Mouse (Mus musculus) kidney, embryonic 16.5 days (tissue): ENCODE data around the gene Bcl11a. TPM values are rescaled to one million over a fixed set of nuclear protein-coding genes. Genes with fewer than 3 reads are reported as not detected.

Experiments
- ATAC-seq: fragments of 200-750 bp; cut with Nextera tagmentation; 2 replicates; pipeline ENCODE4 v1.8.0; 2017; ENCODE audit warnings: moderate TSS enrichment; ENCODE audit not compliant: low FRiP score, low TSS enrichment
- H3K27ac ChIP-seq: fragments of 300-500 bp; sonication (generic); 2 replicates; pipeline ENCODE4 v1.5.1; 2014; ENCODE audit warnings: low read length
- H3K27me3 ChIP-seq: fragments of 300-500 bp; sonication (generic); 2 replicates; pipeline ENCODE4 v1.6.1; 2014; ENCODE audit warnings: low read length, control low read depth, mixed read lengths; ENCODE audit not compliant: insufficient read depth
- H3K36me3 ChIP-seq: fragments of 300-500 bp; sonication (generic); 2 replicates; pipeline ENCODE4 v1.6.1; 2014; ENCODE audit warnings: low read length, control low read depth, mixed read lengths; ENCODE audit not compliant: insufficient read depth
- H3K4me1 ChIP-seq: fragments of 300-500 bp; sonication (generic); 2 replicates; pipeline ENCODE4 v1.6.1; 2014; ENCODE audit warnings: low read length, control low read depth, mixed read lengths; ENCODE audit not compliant: insufficient read depth
- H3K4me2 ChIP-seq: fragments of 300-500 bp; sonication (generic); replicated peaks from 2 replicates; pipeline ENCODE4 v1.6.1; 2014; ENCODE audit warnings: low read depth, low read length
- H3K4me3 ChIP-seq: fragments of 300-500 bp; sonication (generic); 2 replicates; pipeline ENCODE4 v1.5.1; 2014; ENCODE audit warnings: mild to moderate bottlenecking, low read length
- H3K9ac ChIP-seq: fragments of 300-500 bp; sonication (generic); replicated peaks from 2 replicates; pipeline ENCODE4 v1.6.1; 2014; ENCODE audit warnings: low read length
- H3K9me3 ChIP-seq: fragments of 300-500 bp; sonication (generic); 2 replicates; pipeline ENCODE4 v1.6.1; 2016; ENCODE audit warnings: low read length, control low read depth
- WGBS: fragments of 180-500 bp; shearing (Covaris S2); extraction: QIAGEN DNeasy Blood & Tissue Kit; methylation state at CpG from one replicate; pipeline ENCODE4 v1.1.7; 2014; 5-methylcytosine and 5-hydroxymethylcytosine counted together
- polyA plus RNA-seq: library from polyadenylated mRNA; unstranded; fragments of >200 nt; fragmentation: Nextera tagmentation; extraction: Ambion mirVana; gene quantifications from 2 replicates; pipeline ENCODE4 v1.2.1, GENCODE M21; 2015

Bcl11a gene
- polyA plus RNA-seq, 1 experiment from 2014 or later = 2.8 TPM

DNA sequence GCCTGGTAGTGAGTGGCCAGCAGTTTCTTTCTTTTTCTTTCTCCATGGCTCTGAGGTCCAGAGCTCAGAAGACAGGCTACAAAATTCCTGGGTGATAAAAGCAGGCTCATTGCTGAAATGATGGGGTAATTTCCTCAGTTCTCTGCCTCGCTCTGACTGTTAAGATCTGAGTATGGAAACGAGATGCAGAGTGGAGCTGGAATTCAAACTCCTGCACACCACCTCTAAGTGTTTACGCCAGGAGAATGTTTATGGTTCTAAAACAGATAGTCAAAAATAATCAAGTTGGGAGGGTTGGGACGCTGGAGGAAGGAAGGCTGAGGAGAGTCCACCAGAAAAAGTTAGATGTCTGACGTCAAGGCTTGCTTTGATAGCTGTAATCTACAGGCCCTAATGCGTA is 13.6 kb upstream of the Bcl11a start:
- no peaks in the 10 kb centered on the region for H3K9me3 ChIP-seq
- peaks cover 12% of the 10 kb centered on the region for H3K4me1 ChIP-seq
- ATAC-seq = no peak
- H3K4me3 ChIP-seq = no peak overlapping the region
- WGBS = 62% methylated on average over 6 of the region's 6 CpGs
- H3K36me3 ChIP-seq = no peaks in the 10 kb centered on the region
- H3K4me2 ChIP-seq = no peak overlapping the region
- H3K27ac ChIP-seq = no peak overlapping the region
- peaks cover 78% of the 10 kb centered on the region for H3K27me3 ChIP-seq
- H3K9ac ChIP-seq = no peak overlapping the region

DNA sequence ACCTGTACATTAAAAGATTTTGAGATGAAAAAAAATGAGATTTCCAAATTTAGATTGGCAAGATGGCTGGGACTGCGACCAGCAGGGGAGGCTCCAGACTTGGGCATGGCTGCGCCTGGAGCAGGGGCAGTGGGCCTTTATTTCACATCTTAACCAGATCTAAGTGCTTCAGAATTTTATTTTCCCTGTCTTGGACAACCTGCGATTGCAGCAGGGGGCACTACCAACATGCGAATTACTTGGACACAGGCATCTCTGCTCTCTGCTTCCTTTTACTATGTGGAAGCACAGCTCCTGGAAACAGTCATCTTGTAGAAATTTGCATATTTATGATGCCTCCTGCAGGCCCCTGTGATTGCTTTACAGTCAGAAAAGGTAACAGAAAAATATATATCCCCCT is 12.5 kb upstream of the Bcl11a start:
- no peak overlapping the region for H3K4me3 ChIP-seq
- ATAC-seq = no peak
- no peaks in the 10 kb centered on the region for H3K36me3 ChIP-seq
- no peak overlapping the region for H3K4me2 ChIP-seq
- no peaks in the 10 kb centered on the region for H3K9me3 ChIP-seq
- peaks cover 12% of the 10 kb centered on the region for H3K4me1 ChIP-seq
- H3K27me3 ChIP-seq = peaks cover 74% of the 10 kb centered on the region
- WGBS = 56% methylated on average over 4 of the region's 4 CpGs
- H3K27ac ChIP-seq = no peak overlapping the region
- no peak overlapping the region for H3K9ac ChIP-seq

DNA sequence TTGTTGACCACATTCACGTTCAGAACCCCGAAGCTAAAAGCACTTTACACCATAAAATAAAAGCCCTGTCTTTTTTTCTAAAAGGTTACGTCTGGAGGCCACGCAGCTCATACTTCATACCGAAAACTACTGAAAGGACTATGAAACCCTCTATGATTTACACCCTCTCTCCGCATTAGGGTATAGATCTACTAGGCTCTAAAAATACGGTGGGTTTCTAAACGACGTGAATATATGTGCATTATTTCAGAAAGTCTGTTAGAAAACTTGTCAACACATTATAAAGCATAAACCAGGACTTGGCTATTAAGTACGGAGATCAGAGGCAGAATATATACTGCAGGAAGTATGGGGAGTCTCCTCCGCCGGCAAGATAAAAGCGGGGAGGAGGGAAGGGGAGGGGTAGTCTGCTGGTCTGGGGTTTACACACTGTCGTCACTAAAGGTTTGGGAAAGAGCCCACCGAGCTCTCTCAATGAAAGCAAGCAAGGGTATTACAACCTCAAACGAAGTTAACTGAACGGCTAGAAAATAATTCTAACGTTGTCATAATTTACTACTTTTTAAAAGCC is 3.8 kb upstream of the Bcl11a start:
- Histone ChIP-seq H3K4me3 (no peak overlapping the region), H3K4me2 (no peak overlapping the region), H3K9me3 (no peaks in the 10 kb centered on the region), H3K36me3 (no peaks in the 10 kb centered on the region), H3K27ac (no peak overlapping the region), H3K4me1 (peaks cover 24% of the 10 kb centered on the region), H3K9ac (no peak overlapping the region), H3K27me3 (peaks cover 71% of the 10 kb centered on the region)
- no peak for ATAC-seq
- whole genome bisulfite sequencing = under 1% methylated on average over 18 of the region's 18 CpGs

- H3K36me3 ChIP-seq = no peaks in the 10 kb centered on the region
- peaks cover 74% of the 10 kb centered on the region for H3K27me3 ChIP-seq
- peak within 1 kb of the TSS; percentile 65 for H3K4me3 ChIP-seq
- under 1% methylated on average over 11 of the region's 11 CpGs for WGBS
- ATAC-seq = no peak
- H3K4me2 ChIP-seq = peak within 1 kb of the TSS; percentile 99
- no peaks in the 10 kb centered on the region for H3K9me3 ChIP-seq
- H3K27ac ChIP-seq = no peak within 1 kb of the TSS
- peaks cover 27% of the 10 kb centered on the region for H3K4me1 ChIP-seq
- peak within 1 kb of the TSS; percentile 61 for H3K9ac ChIP-seq
Observed at GRCm38 (mm10) chr11:24074634-24075104, 3.2 kb upstream of the Bcl11a start, which contains the start of gene A830031A19Rik. Gene A830031A19Rik, minus strand, starts transcription at chr11:24075054.

GRCm38 (mm10) chr11:24075486-24076126 is 2.2 kb upstream of the Bcl11a start:
- WGBS = 1% methylated on average over 17 of the region's 17 CpGs
- peaks cover 36% of the 10 kb centered on the region for H3K4me1 ChIP-seq
- H3K9ac ChIP-seq = peak overlapping the region; percentile 61

GRCm38 (mm10) chr11:24076127-24076650 is 1.7 kb upstream of the Bcl11a start:
- peak; percentile 21 for ATAC-seq
- Histone ChIP-seq H3K36me3 (no peaks in the 10 kb centered on the region), H3K27me3 (peaks cover 67% of the 10 kb centered on the region), H3K4me1 (peaks cover 42% of the 10 kb centered on the region), H3K4me3 (peak overlapping the region; percentile 65), H3K4me2 (peak overlapping the region; percentile 99), H3K9ac (peak overlapping the region; percentile 61), H3K27ac (no peak overlapping the region; the same call in 1 of the 2 replicates), H3K9me3 (no peaks in the 10 kb centered on the region)
- WGBS = 0% methylated on average over 32 of the region's 32 CpGs

More at GRCm38 (mm10) chr11:24075486-24076126, 2.2 kb upstream of the Bcl11a start:
- H3K9me3 ChIP-seq = no peaks in the 10 kb centered on the region
- ATAC-seq = no peak
- peak overlapping the region; percentile 99 for H3K4me2 ChIP-seq
- H3K4me3 ChIP-seq = peak overlapping the region; percentile 65
- peaks cover 72% of the 10 kb centered on the region for H3K27me3 ChIP-seq
- H3K27ac ChIP-seq = no peak overlapping the region
- H3K36me3 ChIP-seq = no peaks in the 10 kb centered on the region

DNA sequence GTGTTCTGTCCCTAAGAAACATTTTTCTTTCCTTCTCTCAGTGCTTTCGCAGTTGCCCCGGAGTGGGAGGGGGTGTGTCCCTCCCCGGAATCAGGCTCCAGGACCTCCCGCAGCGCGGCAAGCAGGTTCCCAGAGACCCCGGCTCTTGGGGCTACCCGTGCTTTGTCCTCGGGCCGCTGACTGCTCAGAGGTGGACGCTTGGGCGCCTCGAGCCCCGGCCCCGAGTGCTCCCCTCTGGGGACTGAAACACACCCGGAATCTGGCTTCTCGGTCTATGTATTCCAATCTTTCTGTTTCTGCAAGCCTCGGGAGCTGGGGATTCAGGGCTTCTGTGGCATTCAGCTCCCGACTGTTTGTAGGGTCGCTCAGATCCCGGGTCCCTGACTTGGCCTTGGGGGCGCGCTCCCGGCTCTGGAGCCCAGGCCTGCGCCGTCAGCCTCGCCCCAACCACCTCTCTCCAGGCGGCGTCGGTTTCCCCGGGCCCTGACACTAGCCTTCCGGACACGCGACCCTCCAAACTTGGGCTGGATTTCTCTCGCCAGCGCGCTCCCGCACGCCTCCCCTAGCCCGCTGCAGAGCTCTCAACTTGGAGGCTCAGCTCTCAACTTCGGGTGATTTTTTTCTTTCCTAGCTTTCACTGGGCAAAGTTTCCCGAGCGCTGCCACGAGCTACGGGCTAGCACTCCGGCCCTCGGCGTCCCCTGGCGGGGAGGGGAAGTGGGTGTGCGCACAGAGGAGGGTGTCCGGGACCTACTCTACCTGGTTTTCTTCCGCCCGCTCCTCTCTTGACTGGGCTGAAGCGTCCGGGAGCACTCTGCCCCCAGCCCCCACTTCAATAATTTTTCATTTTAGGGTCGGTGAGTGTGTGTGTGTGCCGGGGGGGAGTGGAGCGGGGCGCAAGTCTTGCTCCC is 780 bp upstream of the Bcl11a start:
- H3K4me1 ChIP-seq = peaks cover 44% of the 10 kb centered on the region
- peak overlapping the region; percentile 56 for H3K27ac ChIP-seq

DNA sequence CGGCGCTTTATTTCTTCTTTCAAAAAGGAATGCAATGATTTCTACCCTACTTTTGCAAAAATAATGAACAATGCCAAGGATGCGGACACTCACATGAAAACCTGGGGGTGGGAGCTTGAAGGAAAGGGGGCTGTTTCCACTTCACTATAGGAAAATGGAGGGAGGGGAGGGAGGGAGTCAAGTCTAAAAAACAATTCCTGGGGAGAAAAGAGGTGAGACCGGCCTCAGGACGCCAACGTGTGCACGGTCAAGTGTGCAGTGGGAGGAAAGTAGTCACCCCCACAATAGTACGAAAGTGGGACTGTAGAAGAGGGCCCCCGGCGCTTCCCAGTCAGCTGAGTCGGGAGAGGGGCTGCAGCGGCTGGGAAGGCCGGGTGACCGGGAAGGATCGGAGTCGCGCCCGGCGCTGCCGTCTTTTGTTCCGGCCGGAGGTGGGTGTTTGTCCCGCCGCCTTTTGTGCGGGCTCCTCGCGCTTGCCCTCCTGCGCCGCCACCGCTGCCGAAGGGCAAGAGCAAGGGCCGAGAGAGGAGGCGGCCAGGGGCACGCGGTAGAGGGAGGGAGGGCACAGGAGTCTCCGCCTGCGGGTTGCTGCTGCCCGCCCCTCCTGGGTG is 955 bp downstream of the Bcl11a start:
- 0% methylated on average over 38 of the region's 38 CpGs for WGBS
- Histone ChIP-seq H3K27me3 (peaks cover 61% of the 10 kb centered on the region), H3K4me2 (peak overlapping the region; percentile 99), H3K4me3 (peak overlapping the region; percentile 65), H3K9ac (peak overlapping the region; percentile 61), H3K36me3 (no peaks in the 10 kb centered on the region), H3K4me1 (peaks cover 45% of the 10 kb centered on the region), H3K9me3 (no peaks in the 10 kb centered on the region), H3K27ac (no peak overlapping the region)
- no peak for ATAC-seq

More for the DNA sequence above, 780 bp upstream of the Bcl11a start:
- Histone ChIP-seq H3K9ac (peak overlapping the region; percentile 61), H3K4me3 (peak overlapping the region; percentile 65), H3K36me3 (no peaks in the 10 kb centered on the region), H3K9me3 (no peaks in the 10 kb centered on the region), H3K27me3 (peaks cover 65% of the 10 kb centered on the region), H3K4me2 (peak overlapping the region; percentile 99)
- peak; percentile 57 for ATAC-seq
- WGBS = under 1% methylated on average over 56 of the region's 59 CpGs
